In genomic region chr5:143372818-143373217, GRCm38 (mm10) we compare ENCODE assay signal across 8 mouse cellular contexts. TPM values are rescaled to one million over a fixed set of nuclear protein-coding genes. Genes with fewer than 3 reads are reported as not detected.
A peak's percentile ranks its signal among the peaks of the same experiment; 100 is the strongest.
DNase-seq lines count a peak whose midpoint lies in the region; ATAC-seq lines count a peak whose summit lies in the region.

No protein-coding gene starts in this region.

- no peak for ATAC-seq in heart, embryonic 12.5 days (ENCODE audit: insufficient number of reproducible peaks, low FRiP score)
- ATAC-seq in intestine, embryonic 16.5 days, result no peak
- no peak for ATAC-seq in midbrain, embryonic 14.5 days (ENCODE audit: low FRiP score, low TSS enrichment)

- peaks cover 79% of the 10 kb centered on the region for H3K27me3 ChIP-seq in heart, embryonic 12.5 days (replicated peaks)
- peaks cover 62% of the 10 kb centered on the region for H3K27me3 ChIP-seq in intestine, embryonic 16.5 days (replicated peaks; ENCODE audit: control insufficient read depth, insufficient read depth, low read length)
- H3K27me3 ChIP-seq in midbrain, embryonic 14.5 days (ENCODE audit: control insufficient read depth, insufficient read depth, low read length), result peaks cover 71% of the 10 kb centered on the region

- WGBS in heart, embryonic 12.5 days, result under 1% methylated on average over 35 of the region's 35 CpGs
- WGBS in intestine, embryonic 16.5 days, result 1% methylated on average over 34 of the region's 35 CpGs
- 2% methylated on average over 35 of the region's 35 CpGs for WGBS in midbrain, embryonic 14.5 days

- H3K9me3 ChIP-seq in heart, embryonic 12.5 days (replicated peaks), result peaks cover 4% of the 10 kb centered on the region; the same call in 1 of the 2 replicates
- H3K9me3 ChIP-seq in intestine, embryonic 16.5 days (ENCODE audit: control insufficient read depth, low read length), result no peaks in the 10 kb centered on the region
- H3K9me3 ChIP-seq in midbrain, embryonic 14.5 days (ENCODE audit: control insufficient read depth, low read length), result no peaks in the 10 kb centered on the region

- H3K36me3 ChIP-seq in heart, embryonic 12.5 days, result no peaks in the 10 kb centered on the region
- no peaks in the 10 kb centered on the region for H3K36me3 ChIP-seq in intestine, embryonic 16.5 days (ENCODE audit: control insufficient read depth, insufficient read depth, low read length)
- no peaks in the 10 kb centered on the region for H3K36me3 ChIP-seq in midbrain, embryonic 14.5 days (ENCODE audit: control insufficient read depth, insufficient read depth, low read length)

- no peak for DNase-seq in heart, postnatal 14 days
- DNase-seq in ES-CJ7 (ENCODE audit: low read depth, low spot score), result peak; percentile 87
- peak; percentile 37 for DNase-seq in embryo, embryonic 9.5 days (ENCODE audit: extremely low spot score)
- DNase-seq in midbrain, embryonic 14.5 days, result peak; percentile 53
- no peak for DNase-seq in spleen, postnatal 4 days (ENCODE audit: low spot score in 2 of 2)
- no peak for DNase-seq in thymus, postnatal 4 days

- peak overlapping the region; percentile 53 for H3K9ac ChIP-seq in heart, embryonic 12.5 days
- peak overlapping the region; percentile 59 for H3K9ac ChIP-seq in intestine, embryonic 16.5 days (ENCODE audit: low read depth, low read length)
- H3K9ac ChIP-seq in midbrain, embryonic 14.5 days (replicated peaks; ENCODE audit: low read length), result peak overlapping the region; percentile 20; the same call in 1 of the 2 replicates

- H3K4me3 ChIP-seq in heart, embryonic 12.5 days, result peak overlapping the region; percentile 47
- H3K4me3 ChIP-seq in intestine, embryonic 16.5 days (ENCODE audit: low read length), result peak overlapping the region; percentile 46
- peak overlapping the region; percentile 31 for H3K4me3 ChIP-seq in midbrain, embryonic 14.5 days (replicated peaks; ENCODE audit: low read depth, low read length)

- H3K4me1 ChIP-seq in heart, embryonic 12.5 days (replicated peaks), result peaks cover 13% of the 10 kb centered on the region
- peaks cover 12% of the 10 kb centered on the region for H3K4me1 ChIP-seq in intestine, embryonic 16.5 days (ENCODE audit: control insufficient read depth, insufficient read depth, low read length)
- peaks cover 7% of the 10 kb centered on the region; the same call in 1 of the 2 replicates for H3K4me1 ChIP-seq in midbrain, embryonic 14.5 days (ENCODE audit: control insufficient read depth, insufficient read depth, low read length)

- H3K27ac ChIP-seq in heart, embryonic 12.5 days (ENCODE audit: poor library complexity, severe bottlenecking), result no peak overlapping the region
- H3K27ac ChIP-seq in intestine, embryonic 16.5 days (ENCODE audit: low read length), result no peak overlapping the region
- no peak overlapping the region for H3K27ac ChIP-seq in midbrain, embryonic 14.5 days (replicated peaks; ENCODE audit: low read depth, low read length)

- intact Hi-C loops in heart, postnatal 14 days (cut with DNase I), result no loop called here

- H3K4me2 ChIP-seq in heart, embryonic 12.5 days, result peak overlapping the region; percentile 76
- peak overlapping the region; percentile 75 for H3K4me2 ChIP-seq in intestine, embryonic 16.5 days (ENCODE audit: low read depth, low read length)
- peak overlapping the region; percentile 53 for H3K4me2 ChIP-seq in midbrain, embryonic 14.5 days (ENCODE audit: low read length)

RNA-seq across cellular contexts. Expression of gene Grid2ip, which starts 15.7 kb away (rescaled TPM):
- polyA plus RNA-seq in heart, embryonic 12.5 days (2016; fragmentation: Nextera tagmentation; extraction: Ambion mirVana), result 0.14 and 0.51 TPM in 2 replicates
- under 1 TPM in 1 of 2 experiments, not detected in 1; 0.12 TPM for total RNA-seq in heart, postnatal 14 days (2021)
- polyA plus RNA-seq in intestine, embryonic 16.5 days (2015; fragmentation: Nextera tagmentation; extraction: Ambion mirVana), result 0.09 and 0.28 TPM in 2 replicates
- polyA plus RNA-seq in midbrain, embryonic 14.5 days (2014; fragmentation: Nextera tagmentation; extraction: Ambion mirVana), result 0.29 and 0.31 TPM in 2 replicates

RNA-seq across cellular contexts. Expression of gene Kdelr2, which starts 30.8 kb away (rescaled TPM):
- 285 TPM in 2 replicates for polyA plus RNA-seq in heart, embryonic 12.5 days (2016; fragmentation: Nextera tagmentation; extraction: Ambion mirVana)
- 10 to 100 TPM; 61.5 to 62.7 TPM for total RNA-seq in heart, postnatal 14 days (2021)
- 345 and 360 TPM in 2 replicates for polyA plus RNA-seq in intestine, embryonic 16.5 days (2015; fragmentation: Nextera tagmentation; extraction: Ambion mirVana)
- 134 and 139 TPM in 2 replicates for polyA plus RNA-seq in midbrain, embryonic 14.5 days (2014; fragmentation: Nextera tagmentation; extraction: Ambion mirVana)

RNA-seq across cellular contexts. Expression of gene Zdhhc4, which starts 43.8 kb away (rescaled TPM):
- 51.9 and 56.5 TPM in 2 replicates for polyA plus RNA-seq in heart, embryonic 12.5 days (2016; fragmentation: Nextera tagmentation; extraction: Ambion mirVana)
- total RNA-seq in heart, postnatal 14 days (2021), result 10 to 100 TPM; 31.6 to 33.0 TPM
- 61.6 and 66.0 TPM in 2 replicates for polyA plus RNA-seq in intestine, embryonic 16.5 days (2015; fragmentation: Nextera tagmentation; extraction: Ambion mirVana)
- polyA plus RNA-seq in midbrain, embryonic 14.5 days (2014; fragmentation: Nextera tagmentation; extraction: Ambion mirVana), result 75.1 and 84.3 TPM in 2 replicates

RNA-seq across cellular contexts. Expression of gene E130309D02Rik, which starts 57.7 kb away (rescaled TPM):
- polyA plus RNA-seq in heart, embryonic 12.5 days (2016; fragmentation: Nextera tagmentation; extraction: Ambion mirVana), result 26.9 and 27.6 TPM in 2 replicates
- total RNA-seq in heart, postnatal 14 days (2021), result 10 to 100 TPM; 15.2 to 16.6 TPM
- 28.9 and 30.0 TPM in 2 replicates for polyA plus RNA-seq in intestine, embryonic 16.5 days (2015; fragmentation: Nextera tagmentation; extraction: Ambion mirVana)
- 30.0 and 30.8 TPM in 2 replicates for polyA plus RNA-seq in midbrain, embryonic 14.5 days (2014; fragmentation: Nextera tagmentation; extraction: Ambion mirVana)

Comparison
In these comparisons a context has a peak if more than half of its experiments do, and no peak if none do; other contexts are left out.
1. DNase-seq: peak in ES-CJ7 (single experiment), embryo, embryonic 9.5 days (single experiment) and midbrain, embryonic 14.5 days (single experiment); none in heart, postnatal 14 days (0 of 2), spleen, postnatal 4 days (0 of 2) and thymus, postnatal 4 days (single experiment).
2. Peak in every context shown above with its lines, with median percentiles within 50 percentile points of each other: H3K4me2 ChIP-seq, H3K4me3 ChIP-seq and H3K9ac ChIP-seq.